Mouse (Mus musculus) CH12.LX (cell line): ENCODE results near the gene Gm43951. TPM values are rescaled to one million over a fixed set of nuclear protein-coding genes. Genes with fewer than 3 reads are reported as not detected.

ENCODE experiments used
- DNase-seq: peaks from one replicate; pipeline ENCODE4 v3.0.0-alpha.2; 2013; ENCODE audit errors: extremely low read depth
- H3K27ac ChIP-seq: 2 replicates; pipeline ENCODE4 v1.5.1; 2012; ENCODE audit warnings: low read depth, mild to moderate bottlenecking, control low read depth, moderate library complexity; ENCODE audit not compliant: insufficient read depth
- H3K27me3 ChIP-seq: replicated peaks from 2 replicates; pipeline ENCODE3; 2012; ENCODE audit warnings: inconsistent platforms
- H3K36me3 ChIP-seq, 2 experiments: replicated peaks in 1 of 2; 2 replicates each; pipeline versions ENCODE3 to v1.6.1; 2012; ENCODE audit warnings: inconsistent platforms in 1 of 2, low read length in 1 of 2, mild to moderate bottlenecking in 1 of 2, mixed read lengths in 1 of 2, moderate library complexity in 1 of 2; ENCODE audit not compliant: control insufficient read depth in 1 of 2, insufficient read depth in 1 of 2
- H3K4me1 ChIP-seq, 2 experiments: 2 replicates each; pipeline ENCODE4 v1.6.1; 2012; ENCODE audit warnings: inconsistent platforms in 1 of 2, moderate library complexity in 1 of 2; ENCODE audit not compliant: insufficient read depth in 2 of 2, control insufficient read depth in 1 of 2
- H3K4me2 ChIP-seq: 2 replicates; pipeline ENCODE4 v1.6.1; 2012; ENCODE audit warnings: low read depth, mild to moderate bottlenecking, control low read depth; ENCODE audit not compliant: poor library complexity, insufficient read depth, severe bottlenecking
- H3K4me3 ChIP-seq, 3 experiments: fragments of 150-350 bp in 1 of 3; sonication (generic) in 1 of 3; replicated peaks in 1 of 3; 2 replicates each; pipeline versions ENCODE3 to v1.5.1; 2011 to 2012; ENCODE audit warnings: low read depth in 2 of 3, low read length in 2 of 3, mild to moderate bottlenecking in 2 of 3, moderate library complexity in 2 of 3, control low read depth in 1 of 3, improper control_type of control experiment in 1 of 3, inconsistent platforms in 1 of 3, mixed read lengths in 1 of 3; ENCODE audit not compliant: poor library complexity in 1 of 3
- H3K79me2 ChIP-seq: replicated peaks from 2 replicates; pipeline ENCODE4 v1.6.1; 2012; ENCODE audit warnings: mild to moderate bottlenecking, moderate library complexity; ENCODE audit not compliant: control insufficient read depth, poor library complexity, insufficient read depth, severe bottlenecking; ENCODE audit errors: extremely low read depth
- H3K9ac ChIP-seq: 2 replicates; pipeline ENCODE4 v1.6.1; 2012; ENCODE audit warnings: low read depth, mild to moderate bottlenecking, control low read depth, moderate library complexity; ENCODE audit not compliant: insufficient read depth
- H3K9me3 ChIP-seq: replicated peaks from 2 replicates; pipeline ENCODE3; 2012; ENCODE audit warnings: low read length, inconsistent platforms, mixed read lengths
- CHD1 ChIP-seq: IDR thresholded peaks from 2 replicates; pipeline ENCODE4 v1.6.1; 2012; ENCODE audit warnings: low read depth, low read length, improper control_type of control experiment, inconsistent platforms
- CHD2 ChIP-seq: IDR thresholded peaks from 2 replicates; pipeline ENCODE4 v1.6.1; 2011; ENCODE audit warnings: low read length, improper control_type of control experiment
- CTCF ChIP-seq, 2 experiments: IDR thresholded peaks in 1 of 2; conservative IDR thresholded peaks in 1 of 2; 2 replicates each; pipeline ENCODE4 v1.5.1; 2011 to 2012; ENCODE audit warnings: low read depth in 2 of 2, low read length in 2 of 2, improper control_type of control experiment in 1 of 2, inconsistent platforms in 1 of 2, mild to moderate bottlenecking in 1 of 2, moderate library complexity in 1 of 2
- ELF1 ChIP-seq: IDR thresholded peaks from 2 replicates; pipeline ENCODE4 v1.6.1; 2014; ENCODE audit warnings: low read depth, mild to moderate bottlenecking, inconsistent platforms, low read length, improper control_type of control experiment
- EP300 ChIP-seq: IDR thresholded peaks from 2 replicates; pipeline ENCODE4 v1.6.1; 2011; ENCODE audit warnings: low read length, improper control_type of control experiment
- HCFC1 ChIP-seq: IDR thresholded peaks from 2 replicates; pipeline ENCODE4 v1.6.1; 2012; ENCODE audit warnings: low read depth, mild to moderate bottlenecking, inconsistent platforms, low read length, improper control_type of control experiment
- IRF4 ChIP-seq: IDR thresholded peaks from 2 replicates; pipeline ENCODE4 v1.6.1; 2014; ENCODE audit warnings: low read depth, mild to moderate bottlenecking, inconsistent platforms, low read length, improper control_type of control experiment
- MAX ChIP-seq: IDR thresholded peaks from 2 replicates; pipeline ENCODE4 v1.6.1; 2011; ENCODE audit warnings: low read length, improper control_type of control experiment
- MEF2A ChIP-seq: IDR thresholded peaks from 2 replicates; pipeline ENCODE4 v1.6.1; 2014; ENCODE audit warnings: low read depth, mild to moderate bottlenecking, inconsistent platforms, low read length, improper control_type of control experiment, borderline replicate concordance
- MXI1 ChIP-seq: IDR thresholded peaks from 2 replicates; pipeline ENCODE4 v1.6.1; 2011; ENCODE audit warnings: mild to moderate bottlenecking, low read depth, low read length, improper control_type of control experiment
- MYC ChIP-seq: IDR thresholded peaks from 2 replicates; pipeline ENCODE4 v1.6.1; 2011; ENCODE audit warnings: low read depth, mild to moderate bottlenecking, improper control_type of control experiment, low read length
- NELFE ChIP-seq: IDR thresholded peaks from 2 replicates; pipeline ENCODE4 v1.6.1; 2011; ENCODE audit warnings: low read depth, low read length, improper control_type of control experiment
- NRF1 ChIP-seq: IDR thresholded peaks from 2 replicates; pipeline ENCODE4 v1.6.1; 2014; ENCODE audit warnings: low read depth, mild to moderate bottlenecking, inconsistent platforms, low read length, improper control_type of control experiment, moderate library complexity
- POLR2AphosphoS2 ChIP-seq: IDR thresholded peaks from 2 replicates; pipeline ENCODE4 v1.6.1; 2011; ENCODE audit warnings: low read depth, low read length, improper control_type of control experiment
- RAD21 ChIP-seq: IDR thresholded peaks from 2 replicates; pipeline ENCODE4 v1.6.1; 2011; ENCODE audit warnings: low read depth, mild to moderate bottlenecking, low read length, improper control_type of control experiment, moderate library complexity
- RCOR1 ChIP-seq: conservative IDR thresholded peaks from 2 replicates; pipeline ENCODE4 v1.6.1; 2012; ENCODE audit warnings: low read depth, mild to moderate bottlenecking, inconsistent platforms, low read length, improper control_type of control experiment
- SIN3A ChIP-seq: IDR thresholded peaks from 2 replicates; pipeline ENCODE4 v1.6.1; 2012; ENCODE audit warnings: low read length, improper control_type of control experiment, inconsistent platforms
- SMC3 ChIP-seq: IDR thresholded peaks from 2 replicates; pipeline ENCODE4 v1.6.1; 2011; ENCODE audit warnings: low read depth, low read length, improper control_type of control experiment
- TCF12 ChIP-seq: IDR thresholded peaks from 2 replicates; pipeline ENCODE4 v1.6.1; 2014; ENCODE audit warnings: low read depth, mild to moderate bottlenecking, inconsistent platforms, low read length, improper control_type of control experiment
- USF2 ChIP-seq: conservative IDR thresholded peaks from 2 replicates; pipeline ENCODE4 v1.6.1; 2011; ENCODE audit warnings: low read depth, low read length, improper control_type of control experiment
- ZNF384 ChIP-seq: IDR thresholded peaks from 2 replicates; pipeline ENCODE4 v1.6.1; 2012; ENCODE audit warnings: low read depth, low read length, improper control_type of control experiment, inconsistent platforms
- dilution Hi-C: fragments of 300-500 bp; cut with MboI; formaldehyde crosslinking; loops from 2 replicates; pipeline ENCODE4 v1.14.3; 2020; ENCODE audit warnings: low sequenced_read_pairs; ENCODE audit not compliant: extremely low pct_unique_long_range_greater_than_20kb, extremely low pct_ligation_motif_present
- in situ Hi-C: fragments of 300-500 bp; cut with MboI; formaldehyde crosslinking; loops from 3 replicates; pipeline ENCODE4 v1.14.3; 2019; ENCODE audit warnings: low sequenced_read_pairs, low pct_ligation_motif_present, low pct_unique_long_range_greater_than_20kb, mixed read lengths
- polyA plus RNA-seq: library from polyadenylated mRNA; unstranded; fragments of >175 nt; gene quantifications from 2 replicates; pipeline ENCODE4 v1.2.1, GENCODE M21; 2012; ENCODE audit warnings: low read depth; ENCODE audit not compliant: insufficient read length
- total RNA-seq, 2 experiments: library from RNA; depleted of rRNA; stranded (reverse); fragments of 300-350 nt in 1 of 2; fragments of >200 nt in 1 of 2; gene quantifications; 2 replicates each; pipeline ENCODE4 v1.2.3; 2012 to 2014

Gm43951 gene
- total and polyA plus RNA-seq, 3 experiments: 0.39 to 0.47 TPM; not detected in 1

DNA sequence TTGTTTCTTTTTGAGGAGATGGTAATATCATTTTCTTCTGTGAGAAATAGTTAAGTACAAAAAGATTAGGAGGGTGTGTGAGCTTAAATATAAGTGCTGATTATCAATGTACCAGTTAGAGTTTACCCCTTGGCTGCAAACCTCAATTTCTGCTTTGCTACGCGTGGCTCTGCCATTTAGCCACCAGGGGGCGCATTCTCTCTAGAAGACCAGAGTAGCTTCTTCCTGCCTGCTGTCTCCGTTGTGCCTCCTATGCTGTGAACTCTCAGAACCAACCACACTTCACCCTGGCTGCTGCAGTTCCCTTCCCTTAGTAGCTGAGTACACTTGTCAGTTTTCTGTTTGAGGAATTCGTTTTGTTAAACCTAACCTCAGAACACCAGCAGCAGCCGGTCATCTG lies 14.6 kb upstream of the Gm43951 start:
- dilution Hi-C loops: no loop called here
- H3K4me3 ChIP-seq: no peak overlapping the region
- H3K36me3 ChIP-seq: no peaks in the 10 kb centered on the region
- no peaks in the 10 kb centered on the region for H3K79me2 ChIP-seq
- TF ChIP-seq CHD1 (no peak), NELFE (peak; percentile 42; the same call in 1 of the 2 replicates), MXI1 (peak; percentile 57; the same call in 1 of the 2 replicates), CHD2 (no peak), CTCF (conservative IDR thresholded peaks at IDR 0.05 in 1 of 2, IDR thresholded peaks at IDR 0.05 in 1 of 2; ENCODE audit: low read depth in 2 of 2, low read length in 2 of 2) (peak; percentile 97), RAD21 (peak; percentile 75), SMC3 (peak; percentile 87), ELF1 (peak; percentile 79), RCOR1 (no peak), HCFC1 (peak; percentile 36; the same call in 1 of the 2 replicates), MAX (peak; percentile 76), SIN3A (peak; percentile 53; the same call in 1 of the 2 replicates), USF2 (no peak), MYC (peak; percentile 94), MEF2A (peak; percentile 24; the same call in 1 of the 2 replicates), TCF12 (0 out of 2 replicates have a peak, but pooled peaks have one; percentile 57), IRF4 (peak; percentile 22; the same call in 1 of the 2 replicates)
- no peak overlapping the region for H3K9ac ChIP-seq
- no peaks in the 10 kb centered on the region for H3K9me3 ChIP-seq
- in situ Hi-C loops: loop anchor here (10.0 to 25.0 kb wide), 2 partner anchors 94 to 316 kb away; partner anchors contain the start of gene Fbxo39
- no peak overlapping the region for H3K27ac ChIP-seq
- DNase-seq: peak; percentile 91
- peaks cover 2% of the 10 kb centered on the region for H3K27me3 ChIP-seq
- no peak overlapping the region for H3K4me2 ChIP-seq
- H3K4me1 ChIP-seq: peaks cover 3 to 22% of the 10 kb centered on the region in 2 experiments; a peak in 3 of 4 replicates

DNA sequence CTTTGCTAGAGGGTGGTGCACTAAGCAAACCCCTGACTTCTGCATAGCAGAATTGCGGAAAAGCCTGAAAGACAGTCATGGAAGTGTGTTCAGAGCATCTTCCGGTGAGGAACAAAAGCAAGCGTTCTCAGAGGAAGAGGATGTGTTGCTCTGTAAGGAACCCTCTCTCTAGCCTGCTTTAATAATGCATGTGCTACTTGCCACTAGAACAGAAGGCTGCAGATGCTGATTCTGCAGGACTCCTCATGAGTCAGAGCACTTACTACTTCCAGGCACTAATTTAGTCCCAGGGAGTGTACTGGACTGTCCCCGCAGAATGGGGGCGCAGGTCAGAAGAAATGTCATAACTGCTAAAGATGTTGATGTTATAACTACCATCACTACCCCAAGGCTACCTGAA lies 10.5 kb upstream of the Gm43951 start:
- H3K36me3 ChIP-seq: peaks cover 2 to 10% of the 10 kb centered on the region in 2 experiments
- no peaks in the 10 kb centered on the region for H3K27me3 ChIP-seq
- no peak overlapping the region for H3K9ac ChIP-seq
- H3K4me2 ChIP-seq: no peak overlapping the region
- H3K4me1 ChIP-seq: peaks cover 10 to 42% of the 10 kb centered on the region in 2 experiments
- in situ Hi-C loops: loop anchor here (5.0 to 25.0 kb wide), 2 partner anchors 220 to 320 kb away; partner anchors contain the start of gene Ggt6
- dilution Hi-C loops: no loop called here
- TF ChIP-seq USF2 (no peak), ZNF384 (no peak), MYC (no peak), NRF1 (no peak), NELFE (no peak), IRF4 (no peak), POLR2AphosphoS2 (no peak), HCFC1 (no peak), EP300 (no peak)
- DNase-seq: no peak
- no peak overlapping the region for H3K4me3 ChIP-seq
- H3K79me2 ChIP-seq: peaks cover 4% of the 10 kb centered on the region; the same call in 1 of the 2 replicates
- no peak overlapping the region for H3K27ac ChIP-seq
- H3K9me3 ChIP-seq: no peaks in the 10 kb centered on the region
